Mouse (Mus musculus) kidney, postnatal 36 days (tissue): ENCODE measurements around the gene Gm20820.
"Not testable (repeated sequence)": the region's sequence is repeated elsewhere in the genome, so short reads cannot be mapped to it uniquely, and the experiment has no call there.

ENCODE experiments used
- DNase-seq, 2 experiments: peaks; one replicate each; pipeline ENCODE4 v3.0.0; 2021 to 2022; ENCODE audit warnings: mixed read lengths in 2 of 2

Gm20820 gene

DNA sequence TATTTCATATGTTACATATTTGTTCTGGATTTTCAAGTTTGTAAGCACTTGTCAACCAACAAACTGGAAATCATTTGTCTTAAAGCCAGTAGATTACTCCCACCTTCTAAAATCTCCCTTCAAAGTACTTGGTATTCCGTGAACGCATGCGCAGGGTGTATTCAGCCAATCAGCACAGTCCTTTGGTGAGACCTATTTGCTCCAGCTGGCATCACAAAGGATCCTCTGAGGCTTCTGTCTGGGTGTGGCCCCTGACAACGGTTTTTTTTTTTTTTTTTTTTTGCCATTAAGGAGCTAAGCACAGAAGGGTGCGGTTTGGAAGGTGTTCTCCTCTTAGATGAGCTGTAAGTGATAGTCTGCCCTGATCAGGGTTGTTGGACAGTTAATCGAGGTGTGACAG lies at the start of gene Gm20820:
Gm20820 (plus strand) TSS at position 301 of the 400 bp plus-strand sequence.
- DNase-seq: not testable (repeated sequence)
